Mouse (Mus musculus) C2C12 (cell line): ENCODE data around the gene Gm20695.

Experiments used
- CTCF ChIP-seq: IDR thresholded peaks from one replicate; pipeline ENCODE4 v1.5.1; 2011; ENCODE audit not compliant: control insufficient read depth, insufficient read depth, insufficient read length
- MAX ChIP-seq: IDR thresholded peaks from one replicate; pipeline ENCODE4 v1.6.1; 2011; ENCODE audit warnings: mild to moderate bottlenecking, control low read depth
- MYOG ChIP-seq: IDR thresholded peaks from one replicate; pipeline ENCODE4 v1.6.1; 2011; ENCODE audit not compliant: control insufficient read depth, insufficient read length; ENCODE audit errors: extremely low read depth

DNA sequence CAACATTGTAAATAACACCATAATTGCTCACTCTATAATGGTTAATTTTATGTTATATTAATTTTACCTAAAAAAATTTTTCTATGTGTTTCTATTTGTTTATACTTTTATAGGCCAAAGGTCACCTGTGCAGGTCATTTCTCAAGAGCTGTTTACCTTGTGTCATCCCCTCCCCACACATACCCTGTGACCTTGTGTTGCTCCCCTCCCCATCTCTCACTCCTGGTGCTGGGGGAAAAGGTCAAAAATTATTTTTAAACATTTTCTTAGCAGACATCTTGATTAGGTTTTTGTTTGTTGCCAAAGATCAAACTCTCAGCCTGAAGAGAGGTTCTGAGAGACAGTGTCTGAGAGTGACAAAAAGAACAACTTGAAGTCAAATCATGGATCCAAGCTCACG lies 40.7 kb upstream of the Gm20695 start:
- TF ChIP-seq MYOG (no peak), MAX (no peak), CTCF (no peak)
